Mouse (Mus musculus) A20 (cell line): ENCODE data around the gene Mtmr3.
A peak's percentile ranks its signal among the peaks of the same experiment; 100 is the strongest.

Experiments used
- DNase-seq: peaks from one replicate; pipeline ENCODE4 v3.0.0-alpha.2; 2011; ENCODE audit warnings: low read depth, low spot score

Mtmr3 gene

DNA sequence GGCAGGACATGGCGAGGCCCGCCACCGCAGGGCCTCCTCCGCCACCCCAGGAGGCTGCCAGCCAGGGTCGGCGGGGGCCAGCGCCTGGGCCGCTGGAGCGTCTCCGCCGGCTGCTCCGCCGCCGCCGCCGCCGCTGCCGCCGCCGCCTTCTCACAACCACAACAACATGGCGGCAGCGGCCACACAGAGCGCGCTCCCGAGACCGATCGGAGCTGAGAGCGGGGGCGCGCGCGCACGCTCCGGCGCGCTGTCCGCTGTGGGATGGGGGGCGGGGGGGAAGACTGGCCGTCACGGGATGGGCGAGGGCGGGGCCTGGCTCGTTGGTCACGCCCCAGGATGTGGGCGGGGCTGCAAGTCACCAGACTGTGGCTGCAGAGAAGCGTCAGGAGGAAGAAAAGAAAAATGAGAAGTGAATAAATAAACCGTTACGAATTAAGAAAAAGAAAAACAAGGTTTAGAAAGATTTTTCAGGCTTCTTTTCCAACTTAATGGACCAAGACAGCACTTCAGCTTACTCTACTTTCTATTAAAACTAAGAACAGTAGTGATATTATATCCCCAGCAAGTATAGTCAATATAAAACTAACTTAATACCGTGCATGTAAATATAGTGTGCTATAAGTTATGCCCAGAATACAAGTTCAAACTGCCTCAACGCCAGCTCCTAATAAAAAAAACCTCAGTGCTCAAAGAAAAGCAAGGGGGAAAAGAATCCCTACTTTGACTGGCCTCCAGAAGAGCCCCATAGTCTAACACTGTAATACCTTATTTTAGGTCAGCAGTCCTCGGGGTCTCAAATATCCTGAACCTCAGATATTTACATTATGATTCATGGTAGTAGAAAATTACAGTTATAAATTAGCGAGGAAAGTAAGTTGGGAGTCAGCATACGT is at the start of gene Mtmr3:
TSS of gene Mtmr3 (minus strand) at position 256 of the 893 bp plus-strand sequence.
- DNase-seq = peak; percentile 97

GRCm38 (mm10) chr11:4643722-4644121 is 49.1 kb upstream of the Mtmr3 start:
- DNase-seq = no peak

DNA sequence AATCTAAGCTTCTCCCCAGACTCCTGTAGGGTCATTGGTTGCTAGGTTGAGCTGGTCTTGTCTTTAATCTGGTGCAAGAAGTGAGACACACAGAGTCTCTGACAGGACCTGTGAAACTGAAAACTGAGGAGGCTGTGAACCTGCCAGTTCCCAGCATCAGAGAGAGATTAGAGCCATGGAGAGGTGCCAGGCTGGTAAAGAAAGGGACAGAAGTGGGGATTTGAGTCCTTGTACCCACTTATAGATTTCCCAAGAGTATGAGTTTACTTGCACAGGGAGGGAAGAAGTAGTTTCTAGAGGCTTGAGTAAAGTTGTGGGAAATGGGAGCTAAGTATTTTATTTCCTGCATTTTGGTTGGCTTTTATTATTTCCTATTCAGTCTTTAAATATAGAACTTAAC is 46.5 kb upstream of the Mtmr3 start:
- no peak for DNase-seq

DNA sequence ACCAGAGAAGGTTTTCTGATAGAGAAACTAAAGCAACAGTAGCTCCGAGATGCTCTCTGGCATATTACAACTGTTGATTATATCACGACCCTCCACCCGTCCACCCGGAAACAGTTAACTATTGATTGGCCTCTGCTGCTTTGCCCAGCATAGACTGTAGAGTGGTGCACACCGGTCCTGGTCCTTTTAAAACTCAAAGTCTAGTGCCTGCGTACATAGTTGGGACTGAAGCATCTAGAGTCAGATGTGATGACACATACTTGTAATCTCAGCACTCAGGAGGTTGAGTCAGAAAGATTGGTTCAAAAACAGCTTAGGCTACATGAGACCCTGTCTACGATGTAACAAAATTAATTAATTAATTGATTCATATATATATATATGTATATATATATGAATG is 43.6 kb upstream of the Mtmr3 start:
- no peak for DNase-seq

- DNase-seq = peak; percentile 90
Measured at GRCm38 (mm10) chr11:4637534-4638234, 43.0 kb upstream of the Mtmr3 start, which contains the start of gene Ascc2. Gene Ascc2 (plus strand): TSS chr11:4637747.

DNA sequence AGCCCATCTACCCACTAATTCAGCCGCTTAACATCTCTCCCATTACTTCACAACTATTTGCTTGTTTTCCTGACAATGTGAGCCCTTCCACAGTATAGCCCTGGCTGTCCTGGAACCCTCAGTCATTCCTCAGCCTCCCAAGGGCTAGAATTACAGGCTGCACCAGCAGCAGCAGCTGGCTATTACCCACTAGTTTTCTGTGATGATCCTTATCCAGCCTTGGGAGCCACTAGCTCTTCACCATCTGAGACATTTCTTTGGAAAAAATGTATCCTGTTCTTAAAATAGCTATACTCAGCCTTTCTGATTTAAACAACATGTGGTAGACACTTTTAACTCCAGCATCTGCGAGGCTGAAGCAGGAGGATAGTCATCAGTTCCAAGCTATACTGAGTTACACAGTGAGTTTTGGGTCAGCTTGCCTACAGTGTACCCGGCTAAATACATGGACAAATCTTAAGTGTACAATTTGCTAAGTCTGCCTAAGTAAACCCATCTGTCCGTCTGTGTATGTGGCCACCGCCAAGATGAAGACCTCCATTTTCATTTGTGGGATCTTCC is 42.2 kb upstream of the Mtmr3 start:
- DNase-seq = no peak

GRCm38 (mm10) chr11:4634395-4634794 is 39.7 kb upstream of the Mtmr3 start:
- DNase-seq = no peak

- no peak for DNase-seq
Measured at GRCm38 (mm10) chr11:4633420-4633819, 38.8 kb upstream of the Mtmr3 start.

DNA sequence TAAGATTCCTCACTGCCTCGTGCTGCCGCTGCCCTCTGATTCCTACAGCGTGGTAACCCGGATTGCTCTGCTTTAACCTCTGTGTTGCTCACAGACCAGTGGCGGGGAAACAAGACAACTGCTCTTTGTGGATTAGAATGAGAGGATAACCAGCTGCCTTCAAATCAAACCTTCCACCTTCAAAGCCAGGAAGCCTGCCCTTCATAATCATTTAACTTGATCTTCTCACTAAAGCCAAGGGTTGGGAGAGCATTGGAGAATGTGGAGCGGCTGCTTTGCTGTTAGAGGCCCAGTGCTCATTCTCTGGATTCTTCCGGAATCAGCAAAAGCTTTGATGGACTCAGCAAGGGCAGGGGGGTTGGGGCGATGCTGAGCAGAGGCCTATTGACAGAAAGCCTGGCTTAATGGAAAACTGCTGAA is 35.2 kb upstream of the Mtmr3 start:
- no peak for DNase-seq

DNA sequence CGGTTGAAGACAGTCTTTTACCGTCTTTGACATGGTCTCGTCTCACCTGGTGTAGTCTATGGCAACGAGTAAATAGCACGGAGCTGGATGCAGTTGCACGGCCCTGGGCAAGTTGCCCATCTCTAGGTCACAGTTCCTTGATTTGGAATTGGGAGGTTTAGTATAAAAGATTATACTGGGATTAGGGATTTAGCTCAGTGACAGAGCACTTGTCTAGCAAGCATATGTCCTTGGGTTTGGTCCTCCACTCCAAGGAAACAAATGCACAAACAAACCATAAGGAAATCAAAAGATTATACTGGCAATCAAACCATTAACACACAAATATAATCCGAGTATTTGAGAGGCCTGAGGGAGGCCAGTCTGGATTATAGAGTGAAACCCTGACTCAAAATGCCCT is 33.0 kb upstream of the Mtmr3 start:
- no peak for DNase-seq

DNA sequence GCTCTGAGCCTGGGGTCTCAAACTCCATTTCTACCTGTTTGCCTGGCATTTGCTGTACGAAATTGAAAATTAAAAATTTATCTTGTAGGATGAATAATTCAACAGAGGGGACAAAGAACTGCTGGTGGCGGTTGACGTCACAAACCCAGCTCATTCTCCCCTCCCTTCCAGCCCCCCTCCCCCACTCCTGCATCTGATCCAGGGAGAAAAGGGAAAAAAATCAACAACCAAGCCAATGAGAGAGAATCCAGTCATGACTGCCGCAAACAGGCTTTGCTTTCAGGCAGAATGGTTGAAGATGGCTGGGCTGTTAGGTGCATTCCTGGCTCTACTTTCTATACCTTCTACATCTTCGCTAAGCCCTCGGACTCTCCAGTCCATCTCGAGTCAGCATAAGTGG is 31.3 kb upstream of the Mtmr3 start:
- DNase-seq = no peak

DNA sequence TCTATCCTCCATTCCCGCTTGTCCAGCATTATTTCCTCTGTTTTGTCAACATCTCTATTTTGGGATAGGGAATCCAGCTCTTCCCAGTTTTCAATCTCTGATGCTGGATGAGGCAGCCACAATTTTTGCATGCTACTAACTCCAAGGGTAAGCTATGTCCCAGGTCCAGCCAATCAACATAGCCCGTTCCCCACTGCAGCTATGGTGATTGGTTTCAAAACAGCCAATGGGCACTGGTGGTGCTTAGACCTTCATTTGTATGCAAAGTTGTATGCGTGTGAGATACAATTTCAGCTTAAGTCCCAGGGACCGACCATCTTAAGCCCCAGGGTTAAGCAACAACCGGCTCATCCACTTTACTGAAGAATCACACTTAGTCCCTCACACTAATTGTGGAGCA is 28.3 kb upstream of the Mtmr3 start:
- DNase-seq = no peak

DNA sequence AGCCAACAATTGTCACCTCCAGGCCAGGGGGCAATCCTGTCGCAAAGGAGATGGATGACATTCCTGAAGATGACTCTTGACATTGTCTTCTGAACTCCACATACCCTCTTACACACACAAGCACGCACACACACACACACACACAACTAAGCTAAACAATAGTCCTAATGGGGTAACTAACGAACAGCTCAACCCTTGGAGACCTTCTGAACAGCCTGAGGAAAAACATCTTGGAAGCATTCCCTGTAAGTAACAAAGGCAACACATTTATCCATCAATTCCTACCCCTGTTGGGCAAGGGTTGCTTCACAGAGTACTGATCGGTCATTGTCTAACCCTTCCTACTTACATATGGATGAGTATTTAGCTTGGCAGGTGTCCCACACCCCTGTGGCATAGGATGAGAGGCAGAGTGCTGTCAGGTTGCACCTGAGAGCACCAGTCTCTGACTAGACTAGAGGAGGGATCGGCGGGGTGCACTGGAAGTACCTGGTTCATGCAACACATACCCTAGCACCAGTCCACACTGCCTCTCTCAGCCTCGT is 27.9 kb upstream of the Mtmr3 start:
- no peak for DNase-seq

GRCm38 (mm10) chr11:4621866-4622265 is 27.2 kb upstream of the Mtmr3 start:
- no peak for DNase-seq

DNA sequence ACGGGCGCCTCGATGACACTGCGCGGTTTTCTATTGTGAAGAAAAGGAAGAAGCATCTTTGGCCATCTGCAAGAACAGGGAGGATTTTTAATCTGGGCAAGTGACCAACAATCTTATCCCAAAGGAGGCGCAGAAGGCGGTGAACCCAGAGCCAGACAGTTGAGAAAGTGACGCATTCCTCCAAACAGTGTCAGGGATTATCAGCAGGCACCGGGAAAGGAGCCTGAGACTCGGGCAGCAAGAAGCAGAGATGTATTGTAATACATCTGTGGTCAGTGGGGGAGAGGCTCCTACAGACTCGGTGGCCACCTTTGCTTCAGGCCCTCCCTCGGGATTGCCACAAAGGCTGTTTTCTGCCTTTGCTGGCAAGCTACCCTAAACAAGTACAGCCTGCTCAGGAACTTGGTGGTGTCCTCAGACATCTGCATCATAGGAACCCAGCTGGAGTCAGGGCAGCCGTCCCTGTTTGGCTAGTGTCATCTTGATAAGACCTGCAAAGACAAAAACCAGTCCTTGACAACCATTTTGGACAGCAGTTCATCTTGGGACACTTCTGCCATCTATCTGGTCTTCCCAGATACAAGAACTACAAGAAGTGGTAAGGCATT is 25.9 kb upstream of the Mtmr3 start:
- no peak for DNase-seq

- DNase-seq = no peak
Measured at GRCm38 (mm10) chr11:4620017-4620485, 25.4 kb upstream of the Mtmr3 start, which contains the start of gene Gm11032. Gene Gm11032 (plus strand): TSS chr11:4620067.

DNA sequence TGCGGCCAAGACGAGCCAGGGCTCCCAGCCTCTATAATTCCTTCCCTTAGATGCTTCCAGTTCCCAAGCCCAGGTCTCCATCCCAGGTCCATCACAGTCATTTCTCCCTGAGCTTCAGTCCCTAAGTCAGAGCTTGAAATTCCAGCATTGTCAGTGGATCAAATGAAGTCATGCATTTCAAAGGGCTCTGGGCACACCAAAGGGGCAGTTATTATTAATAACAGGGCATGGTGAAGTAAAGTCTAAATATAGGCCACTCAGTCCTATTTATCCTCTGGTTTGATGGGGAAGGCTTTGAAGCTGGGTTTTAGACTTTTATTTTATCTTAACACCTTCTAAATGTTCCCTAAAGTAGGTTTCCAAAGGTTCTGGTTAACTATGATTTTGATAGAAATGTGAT is 17.2 kb upstream of the Mtmr3 start:
- no peak for DNase-seq

GRCm38 (mm10) chr11:4606541-4606940 is 11.9 kb upstream of the Mtmr3 start:
- DNase-seq = no peak

GRCm38 (mm10) chr11:4605414-4605813 is 10.8 kb upstream of the Mtmr3 start:
- DNase-seq = peak; percentile 69

- no peak for DNase-seq
Measured at GRCm38 (mm10) chr11:4604441-4604840, 9.8 kb upstream of the Mtmr3 start.

GRCm38 (mm10) chr11:4602691-4603441 is 8.2 kb upstream of the Mtmr3 start:
- peak; percentile 74 for DNase-seq
